Mouse (Mus musculus): ENCODE results near the gene Cluap1. TPM values are rescaled to one million over a fixed set of nuclear protein-coding genes. Genes with fewer than 3 reads are reported as not detected.
"Not testable (repeated sequence)": the region's sequence is repeated elsewhere in the genome, so short reads cannot be mapped to it uniquely, and the experiment has no call there.

Gene Cluap1
- total RNA-seq, 2 experiments from 2014 or later: 21.0 to 38.2 TPM

DNA sequence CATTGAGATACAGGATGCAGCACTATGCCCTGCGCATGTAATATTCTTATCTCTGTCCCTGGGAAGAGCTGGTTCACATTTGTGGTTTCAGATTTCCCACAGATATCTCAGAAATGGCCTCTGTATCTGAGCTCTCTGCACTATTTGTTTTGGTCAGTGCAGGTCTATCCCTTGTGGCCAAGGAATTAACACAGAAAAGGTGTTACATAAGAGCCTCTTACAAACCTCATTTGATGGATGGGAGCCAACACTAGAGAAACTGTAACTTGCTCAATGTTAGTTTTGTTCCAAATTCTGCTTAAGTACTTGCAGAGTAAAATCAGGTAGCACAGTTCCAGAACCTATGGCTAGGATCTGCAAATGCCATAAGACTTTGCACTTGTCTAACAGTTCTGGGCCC lies 25.5 kb downstream of the Cluap1 start:
- 0 out of 2 replicates have a peak, but pooled peaks have one; percentile 37 for ATAC-seq (replicated peaks; ENCODE audit: poor library complexity)

DNA sequence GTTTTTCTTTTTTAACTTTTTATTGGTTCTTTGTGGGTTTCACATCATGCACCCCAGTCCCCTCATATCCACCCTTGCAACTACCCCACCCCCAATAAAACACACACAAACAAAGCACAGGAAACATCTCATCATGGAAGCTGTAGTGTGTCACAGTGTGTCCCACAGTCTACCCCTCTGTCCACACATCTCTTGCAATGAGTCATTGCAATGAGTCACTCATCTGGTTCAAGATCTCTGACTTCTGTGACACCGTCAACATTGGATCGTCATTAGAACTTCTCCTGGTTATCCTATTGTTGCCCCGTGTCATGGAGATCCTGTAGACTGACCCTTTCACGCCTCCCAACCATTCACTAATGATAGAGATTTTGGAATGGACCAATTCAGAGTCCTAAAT lies 26.1 kb downstream of the Cluap1 start:
- no peak for ATAC-seq (replicated peaks; ENCODE audit: poor library complexity)

DNA sequence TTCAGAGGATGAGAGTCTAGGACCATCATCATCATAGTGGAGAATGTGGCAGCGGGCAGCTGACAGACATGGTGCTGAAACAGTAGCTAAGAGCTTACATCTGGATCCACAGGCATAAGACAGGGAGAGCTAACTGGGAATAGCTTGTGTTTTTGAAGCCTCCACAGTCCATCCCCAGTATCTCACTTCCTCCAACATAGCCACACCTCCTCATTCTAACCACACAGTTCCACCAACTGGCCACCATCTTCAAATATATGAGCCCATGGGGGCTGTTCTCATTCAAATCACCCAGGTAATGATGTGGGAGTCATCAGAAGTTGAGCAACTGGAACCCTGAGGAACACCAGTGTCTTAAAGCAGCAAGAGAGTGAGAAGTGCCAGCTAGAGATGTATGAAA lies 42.5 kb downstream of the Cluap1 start:
- ATAC-seq (replicated peaks; ENCODE audit: poor library complexity): peak; percentile 19; the same call in 1 of the 2 replicates

DNA sequence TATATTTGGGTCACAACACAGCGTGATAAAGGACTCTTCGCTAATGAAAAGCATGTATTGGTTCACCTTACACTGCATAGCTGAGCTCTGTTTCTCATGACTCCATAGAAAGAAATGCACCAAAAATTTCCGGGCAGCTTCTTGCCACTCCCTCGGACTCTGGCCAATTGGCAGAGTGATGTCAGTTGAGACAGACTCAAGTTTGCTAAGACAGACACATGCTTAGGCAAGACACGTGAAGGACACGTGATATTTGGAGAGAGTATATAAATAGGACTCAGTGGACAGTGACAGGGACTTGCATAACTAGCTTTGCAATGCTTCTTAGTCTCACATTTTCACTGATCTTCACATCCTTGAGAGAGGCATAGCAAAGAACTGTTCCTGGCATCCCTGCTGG lies 47.8 kb downstream of the Cluap1 start:
- ATAC-seq (replicated peaks; ENCODE audit: poor library complexity): no peak

DNA sequence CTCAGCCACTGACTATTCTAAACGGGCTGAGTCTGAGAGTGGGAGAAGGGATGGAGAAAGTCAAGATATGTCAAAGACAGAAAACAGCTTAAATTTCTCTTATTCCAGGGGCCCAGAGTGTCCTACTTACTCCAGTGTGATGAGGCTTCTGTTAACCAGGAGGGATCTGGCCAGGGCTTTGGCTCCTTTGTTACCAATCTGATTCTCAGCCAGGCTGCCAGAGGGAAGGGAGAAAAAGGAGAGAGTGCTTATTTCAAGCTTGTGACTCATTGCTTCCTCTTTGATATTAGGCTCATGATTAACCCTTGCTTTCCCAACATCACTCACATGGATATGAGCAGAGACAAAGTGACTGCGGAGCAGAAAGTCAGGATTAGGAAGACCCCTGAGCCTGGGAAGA lies 50.7 kb downstream of the Cluap1 start:
- ATAC-seq (replicated peaks; ENCODE audit: poor library complexity): 0 out of 2 replicates have a peak, but pooled peaks have one; percentile 23

DNA sequence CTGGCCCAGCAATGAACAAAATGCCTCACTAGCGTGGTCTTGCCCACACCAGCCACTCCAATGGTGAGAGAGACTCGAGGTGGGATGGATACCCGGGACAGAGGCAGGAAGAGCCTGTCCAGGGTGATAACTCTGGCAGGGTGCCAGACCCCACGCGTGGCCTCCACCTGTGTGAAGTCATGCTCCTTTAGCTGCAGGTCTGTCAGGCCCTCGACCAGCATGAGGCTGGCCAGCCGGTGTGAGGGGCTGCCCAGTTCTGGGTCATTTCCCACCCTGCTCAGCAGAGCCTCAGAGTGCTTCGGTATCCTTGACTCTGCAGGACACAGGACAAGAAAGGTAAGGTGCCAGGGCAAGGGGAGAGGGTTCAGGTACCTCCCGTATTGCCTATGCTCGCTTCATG lies 56.4 kb downstream of the Cluap1 start:
- no peak for ATAC-seq (replicated peaks; ENCODE audit: poor library complexity)

DNA sequence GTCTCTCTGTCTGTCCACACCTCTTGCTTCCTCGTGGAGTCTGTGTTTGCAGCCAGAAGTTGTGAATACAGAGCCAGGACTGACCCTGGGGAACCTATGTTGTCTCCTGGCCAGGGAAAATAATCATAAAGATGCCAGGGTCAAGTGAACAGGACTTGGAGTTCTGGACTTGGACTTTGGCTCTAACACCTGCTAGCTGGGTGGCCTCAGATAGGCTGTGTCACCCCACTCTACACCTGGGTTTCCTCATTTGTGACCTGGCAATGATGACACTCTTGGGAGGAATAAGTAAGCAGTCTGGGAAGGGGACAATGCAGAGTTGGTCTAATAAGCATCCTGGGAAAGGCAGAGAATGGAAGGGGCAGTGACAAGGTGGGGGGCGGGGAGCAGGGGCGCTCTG lies 56.9 kb downstream of the Cluap1 start:
- ATAC-seq (replicated peaks; ENCODE audit: poor library complexity): no peak

DNA sequence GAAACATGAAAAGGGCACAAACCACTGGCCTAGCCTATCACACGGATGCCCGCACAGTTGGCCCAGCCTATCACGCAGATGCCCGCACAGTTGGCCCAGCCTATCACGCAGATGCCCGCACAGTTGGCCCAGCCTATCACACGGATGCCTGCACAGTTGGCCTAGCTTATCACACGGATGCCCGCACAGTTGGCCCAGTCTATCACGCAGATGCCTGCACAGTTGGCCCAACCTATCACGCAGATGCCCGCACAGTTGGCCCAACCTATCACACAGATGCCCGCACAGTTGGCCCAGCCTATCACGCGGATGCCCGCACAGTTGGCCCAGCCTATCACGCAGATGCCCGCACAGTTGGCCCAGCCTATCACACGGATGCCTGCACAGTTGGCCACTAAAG lies 65.9 kb downstream of the Cluap1 start:
- not testable (repeated sequence) for ATAC-seq (replicated peaks; ENCODE audit: poor library complexity)

DNA sequence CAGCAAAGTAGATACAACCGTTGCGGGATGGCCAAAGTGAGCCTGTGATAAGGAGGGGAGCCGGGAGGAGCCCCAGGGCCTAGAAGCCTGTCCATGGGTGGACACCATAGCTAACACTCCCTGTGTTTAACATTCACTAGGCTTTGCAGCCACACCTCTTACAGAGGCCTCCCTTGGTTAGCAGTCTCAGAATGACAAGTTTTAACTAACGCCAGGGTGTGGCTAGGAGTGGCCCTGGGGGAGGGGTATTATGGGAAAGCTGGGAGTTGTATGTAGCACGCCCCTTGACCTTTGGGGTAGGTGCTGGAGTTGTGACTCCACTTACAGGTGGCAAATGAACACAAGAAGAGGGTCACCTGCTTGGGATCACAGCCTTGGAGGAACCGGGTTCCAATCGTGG lies 67.1 kb downstream of the Cluap1 start:
- ATAC-seq (replicated peaks; ENCODE audit: poor library complexity): no peak; the same call in 1 of the 2 replicates

DNA sequence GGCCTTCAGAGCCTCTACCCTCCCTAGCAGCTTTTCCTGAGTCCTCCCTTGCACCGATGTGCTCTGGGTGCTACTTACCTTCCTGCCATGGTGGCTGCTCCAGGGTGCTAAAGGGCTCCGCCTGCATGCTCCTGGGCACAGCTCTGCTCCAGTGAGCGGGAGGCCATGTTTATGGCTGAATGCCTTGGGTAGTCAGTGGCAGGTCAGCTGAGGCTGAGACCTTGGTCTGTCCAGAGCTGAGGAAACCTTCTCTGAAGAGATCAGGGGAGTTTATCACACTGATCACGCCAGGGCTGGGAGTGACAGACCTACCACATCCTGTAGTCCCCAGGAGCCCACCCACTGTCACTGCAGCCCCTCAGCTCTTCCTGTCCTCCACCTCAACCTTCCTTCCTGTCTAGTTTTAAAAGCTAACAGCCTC lies 67.7 kb downstream of the Cluap1 start, which contains the start of gene Nlrc3:
Gene Nlrc3, minus strand, starts transcription at position 382 of the 421 bp plus-strand sequence.
- ATAC-seq (replicated peaks; ENCODE audit: poor library complexity): peak; percentile 73

DNA sequence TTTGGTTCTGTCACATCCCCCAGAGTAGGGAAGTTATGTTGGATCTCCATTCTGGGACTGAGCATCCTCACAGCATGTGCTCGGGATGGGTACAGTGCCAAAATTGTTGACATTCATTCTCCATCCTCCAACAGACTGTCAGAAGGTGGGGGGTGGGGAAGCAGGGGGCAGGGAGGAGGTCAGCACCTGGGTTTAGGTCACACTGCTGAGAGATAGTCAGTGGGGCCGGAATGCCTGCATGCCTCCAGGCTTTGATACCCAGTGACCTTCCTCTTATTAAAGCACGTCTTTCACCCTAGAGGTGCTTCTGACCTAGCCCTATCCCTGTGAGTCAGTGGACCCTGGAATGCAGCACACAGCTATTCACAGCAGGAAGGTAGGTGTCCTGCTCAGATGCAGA lies 68.1 kb downstream of the Cluap1 start:
- ATAC-seq (replicated peaks; ENCODE audit: poor library complexity): no peak

DNA sequence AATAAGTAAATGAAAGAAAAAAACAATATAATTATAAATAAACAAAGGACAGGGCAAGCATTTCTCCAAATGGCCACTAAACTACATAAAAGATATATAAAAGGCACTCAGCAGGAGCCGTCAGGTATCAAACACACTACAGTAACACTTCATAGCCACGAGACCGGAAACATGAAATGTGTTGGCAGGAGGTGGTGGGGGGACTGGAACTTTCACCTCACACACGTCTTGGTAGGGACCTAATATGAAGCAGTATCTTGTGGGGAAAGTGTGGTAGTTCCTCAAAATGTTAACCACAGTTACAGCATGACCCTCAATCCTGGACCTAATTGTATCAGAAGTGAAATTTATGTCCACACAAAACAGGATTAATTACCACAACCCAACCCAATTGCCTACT lies 73.6 kb downstream of the Cluap1 start:
- peak; percentile 80 for ATAC-seq (replicated peaks; ENCODE audit: poor library complexity)

DNA sequence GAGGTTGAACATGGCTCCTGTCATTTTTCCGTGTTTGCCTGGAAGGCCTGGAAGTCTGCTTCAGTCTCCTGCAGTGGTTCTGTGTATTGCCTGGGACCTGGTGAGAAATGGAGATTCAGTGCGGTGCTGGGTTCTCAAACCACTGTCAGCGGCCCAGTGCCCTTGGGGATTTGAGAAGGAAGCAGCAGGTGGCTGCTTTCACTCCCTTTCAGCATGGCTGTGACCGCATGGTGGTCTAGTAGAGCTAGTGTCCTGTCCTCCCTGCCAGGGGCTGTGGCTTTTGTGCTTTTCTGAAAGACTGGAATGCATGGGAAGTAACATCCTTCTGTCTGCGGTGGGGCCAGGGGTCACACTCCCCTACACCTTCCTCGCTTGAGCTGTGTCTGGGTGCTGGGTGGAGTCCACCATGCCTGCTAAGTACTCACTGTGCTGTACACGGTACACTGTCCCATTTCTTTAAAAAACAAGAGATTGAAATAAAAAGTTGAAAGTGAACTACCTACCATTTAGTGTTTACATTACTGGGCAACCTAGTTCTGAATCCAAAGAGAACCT lies 74.6 kb downstream of the Cluap1 start:
- no peak for ATAC-seq (replicated peaks; ENCODE audit: poor library complexity)

DNA sequence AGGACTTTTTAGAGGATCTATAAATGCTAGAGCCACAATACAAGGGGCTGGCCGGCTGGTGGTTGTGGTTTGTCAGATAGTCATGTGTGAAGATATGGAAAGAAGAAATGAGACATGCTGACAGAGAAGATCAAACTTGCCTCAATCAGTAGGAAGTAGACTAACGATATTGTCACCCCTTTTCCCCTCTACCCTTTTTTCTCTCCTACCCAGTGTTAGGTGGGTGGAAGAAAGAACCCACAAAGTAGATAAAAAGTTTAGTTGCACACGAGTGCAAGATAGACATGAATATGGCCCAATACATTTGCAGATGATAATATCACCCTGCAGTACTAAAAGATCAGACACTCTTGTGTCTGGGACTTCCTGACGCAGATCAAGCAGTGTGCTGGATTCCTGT lies 79.8 kb downstream of the Cluap1 start:
- no peak for ATAC-seq (replicated peaks; ENCODE audit: poor library complexity)

Other genes starting within 250 kb of the Cluap1 start
- gene Mefv, start 190.7 kb upstream of the Cluap1 start, total RNA-seq (2015): 14.7 and 18.6 TPM in 2 replicates
- 46.7 and 53.5 TPM in 2 replicates for gene Mefv, start 190.7 kb upstream of the Cluap1 start, total RNA-seq (2017)
- gene Zfp263, start 164.7 kb upstream of the Cluap1 start, total RNA-seq (2015): 27.6 and 31.6 TPM in 2 replicates
- gene Zfp263, start 164.7 kb upstream of the Cluap1 start, total RNA-seq (2017): 38.0 and 45.6 TPM in 2 replicates
- not detected in 2 replicates for gene Olfr15, start 77.9 kb upstream of the Cluap1 start, total RNA-seq (2015)
- gene Olfr15, start 77.9 kb upstream of the Cluap1 start, total RNA-seq (2017): not detected in 2 replicates
- 0.32 and 0.49 TPM in 2 replicates for gene Zfp174, start 61.5 kb upstream of the Cluap1 start, total RNA-seq (2015)
- 0.51 and 0.92 TPM in 2 replicates for gene Zfp174, start 61.5 kb upstream of the Cluap1 start, total RNA-seq (2017)
- 92.6 and 98.1 TPM in 2 replicates for gene Naa60, start 36.4 kb upstream of the Cluap1 start, total RNA-seq (2015)
- 26.2 and 38.9 TPM in 2 replicates for gene Naa60, start 36.4 kb upstream of the Cluap1 start, total RNA-seq (2017)
- gene Zfp597, start 24.2 kb upstream of the Cluap1 start, total RNA-seq (2015): 7.1 and 10.6 TPM in 2 replicates
- gene Zfp597, start 24.2 kb upstream of the Cluap1 start, total RNA-seq (2017): 13.2 and 14.7 TPM in 2 replicates
- gene Gm20695, start 24.2 kb upstream of the Cluap1 start, total RNA-seq (2015): not detected in 2 replicates
- gene Gm20695, start 24.2 kb upstream of the Cluap1 start, total RNA-seq (2017): 0.21 and 1.3 TPM in 2 replicates
- gene 1700037C18Rik, start 112 bp upstream of the Cluap1 start, total RNA-seq (2015): 2.0 and 2.6 TPM in 2 replicates
- 1.1 and 1.3 TPM in 2 replicates for gene 1700037C18Rik, start 112 bp upstream of the Cluap1 start, total RNA-seq (2017)
- gene Nlrc3, start 67.8 kb downstream of the Cluap1 start, total RNA-seq (2015): 0.39 and 1.0 TPM in 2 replicates
- 0.29 and 1.1 TPM in 2 replicates for gene Nlrc3, start 67.8 kb downstream of the Cluap1 start, total RNA-seq (2017)
- 19.7 and 22.6 TPM in 2 replicates for gene Slx4, start 95.0 kb downstream of the Cluap1 start, total RNA-seq (2015)
- 25.6 and 30.3 TPM in 2 replicates for gene Slx4, start 95.0 kb downstream of the Cluap1 start, total RNA-seq (2017)
- not detected in 2 replicates for gene Dnase1, start 128.1 kb downstream of the Cluap1 start, total RNA-seq (2015)
- 0.57 and 1.00 TPM in 2 replicates for gene Dnase1, start 128.1 kb downstream of the Cluap1 start, total RNA-seq (2017)
- gene Trap1, start 169.0 kb downstream of the Cluap1 start, total RNA-seq (2015): 89.6 and 94.3 TPM in 2 replicates
- 167 and 179 TPM in 2 replicates for gene Trap1, start 169.0 kb downstream of the Cluap1 start, total RNA-seq (2017)

Data from megakaryocyte progenitor cell, adult 5-6 weeks (primary cell).